Mouse (Mus musculus) heart, embryonic 11.5 days (tissue): ENCODE measurements around the gene Tcea3. TPM values are rescaled to one million over a fixed set of nuclear protein-coding genes. Genes with fewer than 3 reads are reported as not detected.

ENCODE experiments used
- ATAC-seq: fragments of 200-750 bp; cut with Nextera tagmentation; replicated peaks from 2 replicates; pipeline ENCODE4 v1.8.0; 2017; ENCODE audit warnings: moderate library complexity; ENCODE audit not compliant: insufficient number of reproducible peaks, low FRiP score, low TSS enrichment
- H3K27ac ChIP-seq: fragments of 300-500 bp; sonication (generic); 2 replicates; pipeline ENCODE4 v1.5.1; 2014; ENCODE audit warnings: mild to moderate bottlenecking, low read depth, low read length
- H3K27me3 ChIP-seq: fragments of 300-500 bp; sonication (generic); 2 replicates; pipeline ENCODE4 v1.6.1; 2014; ENCODE audit warnings: mild to moderate bottlenecking, low read length, mixed read lengths; ENCODE audit not compliant: control insufficient read depth, insufficient read depth
- H3K36me3 ChIP-seq: fragments of 300-500 bp; sonication (generic); 2 replicates; pipeline ENCODE4 v1.6.1; 2014; ENCODE audit warnings: mild to moderate bottlenecking, low read length, moderate library complexity, mixed read lengths; ENCODE audit not compliant: control insufficient read depth, insufficient read depth
- H3K4me1 ChIP-seq: fragments of 300-500 bp; sonication (generic); 2 replicates; pipeline ENCODE4 v1.6.1; 2014; ENCODE audit warnings: low read length; ENCODE audit not compliant: control insufficient read depth, insufficient read depth
- H3K4me2 ChIP-seq: fragments of 300-500 bp; sonication (generic); 2 replicates; pipeline ENCODE4 v1.6.1; 2014; ENCODE audit warnings: mild to moderate bottlenecking, moderate library complexity
- H3K4me3 ChIP-seq: fragments of 300-500 bp; sonication (generic); 2 replicates; pipeline ENCODE4 v1.5.1; 2014; ENCODE audit warnings: low read depth, low read length
- H3K9ac ChIP-seq: fragments of 300-500 bp; sonication (generic); 2 replicates; pipeline ENCODE4 v1.6.1; 2014; ENCODE audit warnings: mild to moderate bottlenecking, low read depth, low read length, moderate library complexity
- H3K9me3 ChIP-seq: fragments of 300-500 bp; sonication (generic); replicated peaks from 2 replicates; pipeline ENCODE4 v1.6.1; 2016; ENCODE audit warnings: low read length; ENCODE audit not compliant: control insufficient read depth
- WGBS: fragments of 180-500 bp; shearing (Covaris S2); extraction: QIAGEN DNeasy Blood & Tissue Kit; methylation state at CpG from one replicate; pipeline ENCODE4 v1.1.7; 2014; ENCODE audit not compliant: insufficient replicate concordance; 5-methylcytosine and 5-hydroxymethylcytosine counted together
- polyA plus RNA-seq: library from polyadenylated mRNA; unstranded; fragments of >200 nt; fragmentation: Nextera tagmentation; extraction: Ambion mirVana; gene quantifications from 2 replicates; pipeline ENCODE4 v1.2.1, GENCODE M21; 2014

Gene Tcea3
- polyA plus RNA-seq, 1 experiment from 2014 or later: 56.4 TPM

DNA sequence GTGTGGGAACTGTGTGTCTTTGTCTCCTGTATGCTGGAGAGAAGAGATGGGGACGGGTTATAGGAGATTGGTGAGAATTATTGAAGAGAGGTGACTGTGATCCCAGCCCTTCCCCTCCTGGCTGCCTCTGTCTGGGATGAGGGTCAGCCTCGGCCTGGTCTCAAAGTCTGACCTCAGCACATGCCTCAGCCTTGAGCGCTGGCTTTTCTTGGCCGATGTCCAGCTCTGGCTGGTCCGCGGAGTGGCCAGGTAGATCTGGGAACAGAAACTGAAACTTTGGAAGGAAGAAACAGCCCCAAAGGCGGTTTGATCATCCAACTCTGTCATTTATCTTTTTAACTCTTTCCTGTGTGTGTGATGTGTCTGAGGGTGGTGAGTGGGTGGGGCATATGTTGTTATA, 33.9 kb upstream of the Tcea3 start:
- H3K4me2 ChIP-seq: no peak overlapping the region
- no peak for ATAC-seq
- peaks cover 13% of the 10 kb centered on the region for H3K4me1 ChIP-seq
- H3K9me3 ChIP-seq: no peaks in the 10 kb centered on the region
- no peak overlapping the region for H3K27ac ChIP-seq
- H3K9ac ChIP-seq: no peak overlapping the region
- no peak overlapping the region for H3K4me3 ChIP-seq
- H3K27me3 ChIP-seq: 0 out of 2 replicates have a peak, but pooled peaks cover 4% of the 10 kb centered on the region
- H3K36me3 ChIP-seq: no peaks in the 10 kb centered on the region
- WGBS: 59% methylated on average over 7 of the region's 7 CpGs

DNA sequence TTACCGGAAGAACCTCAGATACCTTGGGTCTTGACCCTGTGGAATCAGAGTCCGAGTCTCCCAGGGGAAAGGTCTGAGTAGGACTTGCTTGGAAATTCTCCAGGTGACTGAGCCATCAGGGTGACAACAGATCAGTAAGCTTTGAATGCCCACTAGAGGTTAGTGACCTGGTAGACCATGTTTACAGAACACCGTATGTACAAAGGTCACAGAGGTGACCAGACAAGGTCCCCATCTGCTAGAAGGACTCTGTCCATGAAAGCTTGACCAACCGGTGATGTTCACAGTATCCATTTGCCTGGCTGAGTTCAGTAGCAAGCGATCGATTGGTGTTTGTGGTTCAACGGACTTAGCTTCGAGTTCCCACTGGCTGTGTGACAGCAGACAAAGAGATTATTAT, 32.7 kb upstream of the Tcea3 start:
- Histone ChIP-seq H3K36me3 (no peaks in the 10 kb centered on the region), H3K4me1 (peaks cover 17% of the 10 kb centered on the region), H3K4me2 (no peak overlapping the region), H3K9me3 (no peaks in the 10 kb centered on the region), H3K9ac (no peak overlapping the region), H3K27me3 (peaks cover 4% of the 10 kb centered on the region; the same call in 1 of the 2 replicates), H3K4me3 (no peak overlapping the region), H3K27ac (no peak overlapping the region)
- ATAC-seq: no peak
- 82% methylated on average over 8 of the region's 8 CpGs for WGBS

DNA sequence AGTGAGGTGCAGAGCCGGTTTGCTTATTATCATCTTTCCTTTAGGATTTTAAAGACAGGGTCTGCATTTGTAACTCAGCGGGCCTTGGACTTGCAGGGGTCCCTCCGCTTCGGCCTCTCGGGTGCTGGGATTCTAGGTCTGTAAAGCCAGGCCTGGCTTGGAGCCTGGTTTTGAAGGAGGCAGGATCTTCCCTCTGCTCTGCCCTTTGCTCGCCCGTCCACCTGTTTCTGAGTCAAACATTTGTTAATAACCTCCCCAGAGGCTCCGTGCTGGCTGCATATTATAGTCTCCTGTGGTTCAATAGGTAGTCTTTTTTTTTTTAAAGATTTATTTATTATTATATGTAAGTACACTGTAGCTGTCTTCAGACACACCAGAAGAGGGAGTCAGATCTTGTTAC, 32.0 kb upstream of the Tcea3 start:
- Histone ChIP-seq H3K27me3 (peaks cover 7% of the 10 kb centered on the region), H3K4me3 (no peak overlapping the region), H3K9ac (no peak overlapping the region), H3K27ac (no peak overlapping the region), H3K4me2 (no peak overlapping the region), H3K4me1 (peaks cover 21% of the 10 kb centered on the region), H3K9me3 (no peaks in the 10 kb centered on the region), H3K36me3 (no peaks in the 10 kb centered on the region)
- ATAC-seq: no peak
- WGBS: 87% methylated on average over 8 of the region's 8 CpGs

DNA sequence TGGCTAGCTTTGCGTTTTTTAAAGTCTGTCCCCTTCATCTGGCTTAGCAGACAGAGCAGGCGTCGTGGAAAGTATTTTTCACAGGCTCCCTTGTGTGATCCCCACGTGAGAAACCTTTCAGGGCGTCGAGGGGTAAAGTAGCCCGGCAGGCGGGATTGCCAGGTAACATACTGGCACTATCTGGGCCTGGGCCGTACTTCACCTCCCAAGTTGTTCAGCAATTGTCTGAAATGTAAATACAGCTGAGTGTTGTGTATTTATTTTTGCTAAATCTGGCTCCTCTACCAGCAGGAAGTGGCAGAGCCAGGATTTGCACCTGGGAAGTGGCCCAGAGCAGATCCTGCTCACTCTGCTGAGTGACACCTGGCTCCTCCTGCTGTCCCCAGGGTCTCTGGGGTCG, 30.5 kb upstream of the Tcea3 start:
- no peak overlapping the region for H3K27ac ChIP-seq
- WGBS: 54% methylated on average over 10 of the region's 10 CpGs
- no peaks in the 10 kb centered on the region for H3K36me3 ChIP-seq
- H3K4me2 ChIP-seq: no peak overlapping the region
- no peak overlapping the region for H3K9ac ChIP-seq
- peaks cover 21% of the 10 kb centered on the region for H3K4me1 ChIP-seq
- H3K4me3 ChIP-seq: no peak overlapping the region
- ATAC-seq: no peak
- no peaks in the 10 kb centered on the region for H3K9me3 ChIP-seq
- H3K27me3 ChIP-seq: peaks cover 7% of the 10 kb centered on the region

DNA sequence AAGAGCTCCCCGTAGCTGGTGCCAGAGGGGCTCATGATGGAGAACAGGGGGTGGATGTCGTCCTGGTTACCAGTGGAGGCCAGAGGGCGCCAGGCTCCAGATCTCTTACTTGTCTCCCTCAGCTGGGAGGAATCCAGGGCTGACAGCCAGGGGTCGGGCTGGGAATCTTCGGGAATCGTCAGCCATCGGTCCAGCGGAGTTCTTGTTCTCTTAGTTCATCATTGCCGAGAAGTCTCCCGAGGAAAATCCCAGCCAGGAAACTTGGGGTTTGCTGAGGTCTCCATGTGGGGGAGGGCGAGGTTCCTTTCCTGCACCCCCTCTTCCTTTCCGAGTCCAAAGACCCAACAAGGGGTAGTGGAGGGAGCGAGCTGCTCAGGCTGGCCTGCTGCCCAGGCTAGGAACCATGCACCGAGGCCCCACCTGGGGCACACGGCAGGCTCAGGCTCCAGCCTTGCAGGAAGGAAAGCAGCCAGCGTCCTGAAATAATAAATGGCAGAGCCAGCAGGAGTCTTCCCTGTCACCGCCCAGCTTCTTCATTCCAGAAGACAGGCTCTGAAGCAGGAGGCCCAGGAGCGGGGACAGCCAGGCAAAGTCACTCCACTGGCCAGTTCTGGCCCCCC, 28.8 kb upstream of the Tcea3 start:
- H3K9ac ChIP-seq: peak overlapping the region; percentile 4; the same call in 1 of the 2 replicates
- WGBS: 8% methylated on average over 18 of the region's 18 CpGs
- H3K4me1 ChIP-seq: peaks cover 18% of the 10 kb centered on the region
- H3K9me3 ChIP-seq: no peaks in the 10 kb centered on the region
- peak overlapping the region; percentile 8 for H3K4me3 ChIP-seq
- peaks cover 7% of the 10 kb centered on the region for H3K27me3 ChIP-seq
- H3K27ac ChIP-seq: no peak overlapping the region
- H3K4me2 ChIP-seq: peak overlapping the region; percentile 44
- no peak for ATAC-seq
- H3K36me3 ChIP-seq: no peaks in the 10 kb centered on the region

DNA sequence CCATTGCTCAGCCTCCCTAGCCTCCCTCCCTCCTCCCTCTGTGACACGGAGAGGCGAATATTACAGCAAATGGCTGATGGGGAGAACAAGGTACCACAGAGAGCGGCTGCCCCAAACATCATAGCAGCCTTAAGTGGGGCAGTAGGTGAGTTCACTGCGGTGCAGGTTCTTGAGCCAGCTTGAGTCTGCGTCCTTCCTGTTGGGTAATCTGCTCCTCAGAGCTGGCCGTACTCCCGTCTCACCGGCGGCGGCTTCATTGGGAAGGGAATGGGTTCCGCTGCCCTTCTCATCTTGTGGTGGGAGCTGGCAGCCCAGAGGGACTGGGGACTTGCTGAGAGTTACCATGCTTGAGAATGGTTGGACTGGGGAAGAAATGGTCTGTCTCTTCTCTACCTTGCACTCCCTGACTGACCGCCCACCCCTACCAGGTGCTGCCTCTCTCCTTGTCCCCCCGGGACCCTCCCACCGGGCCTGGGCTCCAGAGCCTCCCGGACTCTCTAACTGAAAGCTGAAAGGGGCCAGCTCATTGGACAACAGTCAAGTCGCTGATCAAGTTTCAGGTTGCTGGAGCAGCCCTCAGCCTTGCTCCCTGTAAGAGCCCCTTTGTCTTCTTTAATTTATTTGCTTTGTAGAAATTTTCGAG, 27.3 kb upstream of the Tcea3 start:
- H3K4me3 ChIP-seq: peak overlapping the region; percentile 21
- no peak for ATAC-seq
- 6% methylated on average over 17 of the region's 17 CpGs for WGBS
- peaks cover 7% of the 10 kb centered on the region for H3K27me3 ChIP-seq
- H3K36me3 ChIP-seq: no peaks in the 10 kb centered on the region
- peaks cover 18% of the 10 kb centered on the region for H3K4me1 ChIP-seq
- no peak overlapping the region for H3K27ac ChIP-seq
- no peak overlapping the region for H3K9ac ChIP-seq
- H3K4me2 ChIP-seq: peak overlapping the region; percentile 53
- H3K9me3 ChIP-seq: no peaks in the 10 kb centered on the region

DNA sequence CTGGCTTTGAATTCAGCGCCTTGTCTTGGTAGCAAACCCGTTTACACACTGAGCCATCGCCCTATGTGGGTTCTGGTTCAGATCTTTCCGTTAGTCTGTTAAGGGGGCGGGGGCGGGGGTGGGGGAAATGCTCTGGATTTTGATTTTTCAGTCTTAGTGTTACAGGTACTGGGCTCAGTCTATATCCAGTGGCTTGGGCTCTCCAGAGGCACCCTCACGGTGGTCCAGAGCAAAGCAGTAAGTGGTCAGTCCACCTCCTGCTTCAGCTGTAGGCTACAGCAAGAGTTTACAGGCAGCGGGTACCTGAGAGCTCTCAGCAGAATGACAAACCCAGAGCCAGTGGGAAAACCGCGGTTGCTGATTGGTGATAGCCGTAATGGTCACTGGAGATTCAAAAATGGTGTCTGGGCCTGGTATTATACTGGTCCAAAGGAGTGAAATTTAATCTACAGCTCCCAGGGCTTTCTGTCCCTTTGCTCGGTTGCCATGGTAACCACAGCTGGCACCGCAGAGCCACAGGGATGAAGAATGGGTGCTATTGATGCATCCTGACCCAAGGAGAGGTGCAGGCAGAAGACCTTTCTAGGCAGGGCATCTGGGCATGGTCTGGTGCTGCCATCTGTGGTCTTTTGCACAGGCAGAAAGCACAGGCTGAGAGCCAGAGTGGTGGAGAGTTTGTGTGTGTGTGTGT, 23.8 kb upstream of the Tcea3 start:
- no peak for ATAC-seq
- Histone ChIP-seq H3K27me3 (peaks cover 3% of the 10 kb centered on the region), H3K4me2 (no peak overlapping the region), H3K4me1 (peaks cover 10% of the 10 kb centered on the region), H3K4me3 (no peak overlapping the region), H3K36me3 (no peaks in the 10 kb centered on the region), H3K9me3 (no peaks in the 10 kb centered on the region), H3K9ac (no peak overlapping the region), H3K27ac (no peak overlapping the region)
- 65% methylated on average over 13 of the region's 13 CpGs for WGBS

DNA sequence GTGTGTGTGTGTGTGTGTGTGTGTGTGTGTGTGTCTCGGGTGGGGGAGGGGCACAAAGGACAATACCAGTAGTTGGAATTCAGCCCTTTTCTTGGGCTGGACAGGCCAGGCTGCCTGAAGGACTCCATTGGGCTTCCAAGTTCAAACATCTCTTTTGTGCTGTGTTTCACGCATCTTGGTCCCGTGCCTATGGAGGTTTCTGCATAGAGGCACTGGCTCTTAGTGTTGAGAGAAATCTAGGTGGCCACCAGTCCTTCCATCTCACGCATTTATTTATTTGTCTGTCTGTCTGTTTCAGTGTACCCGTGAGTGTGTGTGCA, 23.3 kb upstream of the Tcea3 start:
- 63% methylated on average over 5 of the region's 5 CpGs for WGBS
- no peaks in the 10 kb centered on the region for H3K36me3 ChIP-seq
- H3K27ac ChIP-seq: no peak overlapping the region
- H3K9me3 ChIP-seq: no peaks in the 10 kb centered on the region
- peaks cover 3% of the 10 kb centered on the region for H3K27me3 ChIP-seq
- no peak overlapping the region for H3K4me3 ChIP-seq
- H3K4me1 ChIP-seq: peaks cover 5% of the 10 kb centered on the region
- ATAC-seq: no peak
- H3K9ac ChIP-seq: no peak overlapping the region
- H3K4me2 ChIP-seq: no peak overlapping the region
